Mouse (Mus musculus): Measurements from ENCODE around the gene Lmtk2.

Gene Lmtk2

GRCm38 (mm10) chr5:144100149-144100935 is at the start of gene Lmtk2:
TSS of gene Lmtk2 (plus strand) at chr5:144100436.
- peaks cover 26% of the 10 kb centered on the region for H3K9me3 ChIP-seq (ENCODE audit: low read length)
- H3K4me1 ChIP-seq (replicated peaks; ENCODE audit: low read depth, low read length), result peaks cover 59% of the 10 kb centered on the region
- no peak for TF ChIP-seq NANOG (IDR thresholded peaks at IDR 0.05; ENCODE audit: borderline replicate concordance, low read length)
- peak; percentile 80 for TF ChIP-seq CTCF (conservative IDR thresholded peaks at IDR 0.05; ENCODE audit: low read length)

DNA sequence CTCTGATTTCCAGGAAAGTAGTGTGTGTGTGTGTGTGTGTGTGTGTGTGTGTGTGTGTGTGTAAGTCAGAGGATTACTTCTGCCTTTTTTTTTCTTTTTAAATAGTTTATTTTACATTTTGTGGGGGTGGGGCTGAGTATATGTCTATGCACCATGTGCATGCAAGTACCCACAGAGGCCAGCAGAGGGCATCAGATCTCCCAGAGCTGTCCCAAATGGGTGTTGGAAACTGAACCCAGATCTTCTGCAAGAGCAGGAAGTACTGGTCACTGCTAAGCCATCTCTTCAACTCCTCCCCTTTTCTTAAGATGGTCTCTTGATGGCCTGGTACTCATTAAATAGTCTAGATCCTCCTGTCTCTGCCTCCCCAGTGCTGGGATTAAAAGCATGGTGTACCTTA is 49.0 kb upstream of the Lmtk2 start:
- Histone ChIP-seq H3K36me3 (ENCODE audit: insufficient read depth, low read length) (no peaks in the 10 kb centered on the region), H3K27me3 (ENCODE audit: insufficient read depth, low read length) (no peaks in the 10 kb centered on the region), H3K9me3 (ENCODE audit: low read length) (peaks cover 5% of the 10 kb centered on the region; the same call in 1 of the 2 replicates)

More at GRCm38 (mm10) chr5:144100149-144100935, at the start of gene Lmtk2:
- Histone ChIP-seq H3K4me3 (replicated peaks; ENCODE audit: low read length) (peak within 1 kb of the TSS; percentile 95), H3K36me3 (ENCODE audit: insufficient read depth, low read length) (no peaks in the 10 kb centered on the region), H3K27me3 (ENCODE audit: insufficient read depth, low read length) (no peaks in the 10 kb centered on the region)

DNA sequence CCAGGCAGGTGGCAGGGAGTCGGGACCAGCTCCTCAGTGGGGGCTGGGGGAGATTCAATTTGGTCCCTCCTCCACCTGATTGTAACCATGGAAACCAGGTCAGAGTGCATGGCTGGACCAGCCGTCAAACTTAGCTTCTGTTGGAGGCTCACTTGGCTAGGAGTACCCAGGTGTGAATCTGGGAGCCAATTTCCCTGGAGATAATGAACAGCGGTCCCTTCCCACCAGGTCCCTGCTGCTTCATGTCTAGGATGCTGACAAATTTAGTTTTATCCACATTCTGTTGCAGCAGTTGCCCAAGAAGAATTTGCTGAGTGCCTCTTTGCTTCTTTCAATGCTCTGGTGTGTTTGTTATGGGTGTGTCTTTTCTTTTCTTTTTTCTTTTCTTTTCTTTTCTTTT is 46.8 kb upstream of the Lmtk2 start:
- TF ChIP-seq NANOG (IDR thresholded peaks at IDR 0.05; ENCODE audit: borderline replicate concordance, low read length) (no peak), POU5F1 (IDR thresholded peaks at IDR 0.05; ENCODE audit: borderline replicate concordance, low read length) (no peak), CTCF (conservative IDR thresholded peaks at IDR 0.05; ENCODE audit: low read length) (no peak)
- Histone ChIP-seq H3K4me3 (replicated peaks; ENCODE audit: low read length) (no peak overlapping the region), H3K9me3 (ENCODE audit: low read length) (peaks cover 5% of the 10 kb centered on the region; the same call in 1 of the 2 replicates), H3K27me3 (ENCODE audit: insufficient read depth, low read length) (no peaks in the 10 kb centered on the region), H3K4me1 (replicated peaks; ENCODE audit: low read depth, low read length) (peaks cover 13% of the 10 kb centered on the region), H3K36me3 (ENCODE audit: insufficient read depth, low read length) (no peaks in the 10 kb centered on the region)

More for the DNA sequence above, 49.0 kb upstream of the Lmtk2 start:
- Histone ChIP-seq H3K4me1 (replicated peaks; ENCODE audit: low read depth, low read length) (peaks cover 24% of the 10 kb centered on the region), H3K4me3 (replicated peaks; ENCODE audit: low read length) (no peak overlapping the region)
- no peak for TF ChIP-seq POU5F1 (IDR thresholded peaks at IDR 0.05; ENCODE audit: borderline replicate concordance, low read length)
- TF ChIP-seq CTCF (conservative IDR thresholded peaks at IDR 0.05; ENCODE audit: low read length), result peak; percentile 81

GRCm38 (mm10) chr5:144054340-144054739 is 45.9 kb upstream of the Lmtk2 start:
- H3K4me3 ChIP-seq (replicated peaks; ENCODE audit: low read length), result no peak overlapping the region
- TF ChIP-seq NANOG (IDR thresholded peaks at IDR 0.05; ENCODE audit: borderline replicate concordance, low read length) (no peak), CTCF (conservative IDR thresholded peaks at IDR 0.05; ENCODE audit: low read length) (no peak), POU5F1 (IDR thresholded peaks at IDR 0.05; ENCODE audit: borderline replicate concordance, low read length) (no peak)
- peaks cover 5% of the 10 kb centered on the region; the same call in 1 of the 2 replicates for H3K9me3 ChIP-seq (ENCODE audit: low read length)
- peaks cover 13% of the 10 kb centered on the region for H3K4me1 ChIP-seq (replicated peaks; ENCODE audit: low read depth, low read length)
- no peaks in the 10 kb centered on the region for H3K36me3 ChIP-seq (ENCODE audit: insufficient read depth, low read length)
- H3K27me3 ChIP-seq (ENCODE audit: insufficient read depth, low read length), result no peaks in the 10 kb centered on the region

DNA sequence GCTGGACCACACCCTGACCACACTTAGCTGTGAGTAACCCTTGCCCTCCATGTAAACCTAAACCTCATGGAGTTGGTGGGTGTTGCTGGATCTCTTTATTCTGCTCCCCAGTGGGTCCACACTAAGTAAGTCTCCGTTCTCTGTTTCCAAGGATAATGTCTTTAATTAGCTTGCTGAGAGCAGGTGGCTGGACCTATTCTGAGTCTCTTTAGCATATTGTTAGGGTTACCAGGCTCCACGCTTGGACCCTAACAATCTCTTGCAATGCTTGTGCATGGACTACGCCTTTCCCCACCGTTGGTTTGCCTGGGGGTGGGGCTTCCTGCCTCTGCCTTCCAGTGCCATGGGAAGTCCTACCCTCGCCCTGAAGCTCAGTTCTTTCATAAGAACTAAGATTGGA is 36.1 kb upstream of the Lmtk2 start:
- H3K4me1 ChIP-seq (replicated peaks; ENCODE audit: low read depth, low read length), result peaks cover 5% of the 10 kb centered on the region
- TF ChIP-seq CTCF (conservative IDR thresholded peaks at IDR 0.05; ENCODE audit: low read length), result no peak
- no peak for TF ChIP-seq NANOG (IDR thresholded peaks at IDR 0.05; ENCODE audit: borderline replicate concordance, low read length)
- no peak for TF ChIP-seq POU5F1 (IDR thresholded peaks at IDR 0.05; ENCODE audit: borderline replicate concordance, low read length)
- H3K36me3 ChIP-seq (ENCODE audit: insufficient read depth, low read length), result no peaks in the 10 kb centered on the region
- no peak overlapping the region for H3K4me3 ChIP-seq (replicated peaks; ENCODE audit: low read length)
- no peaks in the 10 kb centered on the region for H3K27me3 ChIP-seq (ENCODE audit: insufficient read depth, low read length)
- peaks cover 5% of the 10 kb centered on the region for H3K9me3 ChIP-seq (ENCODE audit: low read length)

DNA sequence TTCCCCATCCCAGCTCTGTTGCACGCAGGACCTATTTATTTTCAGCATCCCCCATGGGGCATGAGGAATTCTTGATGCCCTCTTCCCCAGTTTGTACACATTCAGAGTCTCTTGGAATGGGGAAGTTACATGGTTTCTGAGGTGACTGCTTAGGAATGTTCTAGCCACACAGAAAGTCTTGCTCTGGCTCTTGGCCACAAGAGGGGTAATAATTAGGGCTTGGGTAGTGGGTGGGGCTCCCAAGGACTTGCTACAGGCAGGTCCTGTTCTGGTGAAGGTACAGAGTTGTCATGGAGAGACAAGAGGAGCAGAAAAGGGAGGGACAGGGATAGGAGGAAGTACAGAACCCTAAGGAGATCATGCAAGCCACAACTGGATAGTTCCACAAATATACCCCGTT is 34.2 kb upstream of the Lmtk2 start:
- Histone ChIP-seq H3K27me3 (ENCODE audit: insufficient read depth, low read length) (0 out of 2 replicates have a peak, but pooled peaks cover 2% of the 10 kb centered on the region), H3K4me3 (replicated peaks; ENCODE audit: low read length) (no peak overlapping the region), H3K4me1 (replicated peaks; ENCODE audit: low read depth, low read length) (peaks cover 17% of the 10 kb centered on the region), H3K9me3 (ENCODE audit: low read length) (peaks cover 5% of the 10 kb centered on the region), H3K36me3 (ENCODE audit: insufficient read depth, low read length) (no peaks in the 10 kb centered on the region)
- no peak for TF ChIP-seq CTCF (conservative IDR thresholded peaks at IDR 0.05; ENCODE audit: low read length)
- no peak for TF ChIP-seq NANOG (IDR thresholded peaks at IDR 0.05; ENCODE audit: borderline replicate concordance, low read length)
- no peak for TF ChIP-seq POU5F1 (IDR thresholded peaks at IDR 0.05; ENCODE audit: borderline replicate concordance, low read length)

DNA sequence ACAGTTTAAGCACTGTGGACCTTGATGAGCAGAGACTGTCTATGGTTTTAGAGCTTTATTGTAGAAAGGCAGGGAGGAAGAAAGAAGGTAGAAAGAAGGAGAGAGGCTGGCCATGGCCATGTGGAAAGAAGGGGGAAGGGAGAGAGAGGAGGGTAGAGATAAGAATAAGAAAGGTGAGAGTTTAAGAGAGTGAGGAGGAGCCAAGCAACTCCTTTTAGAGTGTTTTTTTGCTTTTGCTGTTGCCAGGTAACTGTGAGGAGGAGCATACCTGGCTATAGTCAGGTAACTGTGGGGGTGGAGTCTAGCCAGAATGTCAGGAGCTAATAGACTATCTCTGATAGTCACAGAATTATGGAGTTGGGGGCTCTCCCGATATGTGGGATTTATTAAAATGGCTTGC is 30.2 kb upstream of the Lmtk2 start:
- Histone ChIP-seq H3K27me3 (ENCODE audit: insufficient read depth, low read length) (0 out of 2 replicates have a peak, but pooled peaks cover 2% of the 10 kb centered on the region), H3K36me3 (ENCODE audit: insufficient read depth, low read length) (no peaks in the 10 kb centered on the region), H3K9me3 (ENCODE audit: low read length) (peaks cover 5% of the 10 kb centered on the region), H3K4me3 (replicated peaks; ENCODE audit: low read length) (no peak overlapping the region), H3K4me1 (replicated peaks; ENCODE audit: low read depth, low read length) (peaks cover 16% of the 10 kb centered on the region)
- TF ChIP-seq CTCF (conservative IDR thresholded peaks at IDR 0.05; ENCODE audit: low read length) (no peak), POU5F1 (IDR thresholded peaks at IDR 0.05; ENCODE audit: borderline replicate concordance, low read length) (no peak), NANOG (IDR thresholded peaks at IDR 0.05; ENCODE audit: borderline replicate concordance, low read length) (no peak)

- Histone ChIP-seq H3K4me3 (replicated peaks; ENCODE audit: low read length) (no peak overlapping the region), H3K4me1 (replicated peaks; ENCODE audit: low read depth, low read length) (peaks cover 16% of the 10 kb centered on the region), H3K36me3 (ENCODE audit: insufficient read depth, low read length) (no peaks in the 10 kb centered on the region), H3K9me3 (ENCODE audit: low read length) (peaks cover 5% of the 10 kb centered on the region), H3K27me3 (ENCODE audit: insufficient read depth, low read length) (0 out of 2 replicates have a peak, but pooled peaks cover 2% of the 10 kb centered on the region)
- no peak for TF ChIP-seq POU5F1 (IDR thresholded peaks at IDR 0.05; ENCODE audit: borderline replicate concordance, low read length)
- no peak for TF ChIP-seq NANOG (IDR thresholded peaks at IDR 0.05; ENCODE audit: borderline replicate concordance, low read length)
- TF ChIP-seq CTCF (conservative IDR thresholded peaks at IDR 0.05; ENCODE audit: low read length), result no peak
Measured at GRCm38 (mm10) chr5:144071249-144071648, 29.0 kb upstream of the Lmtk2 start.
